Mouse (Mus musculus) heart, postnatal 36 days (tissue): ENCODE results near the gene Eloa. TPM values are rescaled to one million over a fixed set of nuclear protein-coding genes. Genes with fewer than 3 reads are reported as not detected.
A peak's percentile ranks its signal among the peaks of the same experiment; 100 is the strongest.

Source experiments
- DNase-seq, 2 experiments: peaks; one replicate each; pipeline ENCODE4 v3.0.0; 2021 to 2022
- intact Hi-C: fragments of 180-260 bp; cut with DNase I; formaldehyde crosslinking; loops from one replicate; pipeline ENCODE4 v1.15.1; 2025
- total RNA-seq, 2 experiments: library from RNA; stranded (reverse); gene quantifications; 2 replicates each; pipeline ENCODE4 v1.2.3; 2021

Gene Eloa
- total RNA-seq, 2 experiments from 2014 or later: 34.6 to 36.2 TPM

DNA sequence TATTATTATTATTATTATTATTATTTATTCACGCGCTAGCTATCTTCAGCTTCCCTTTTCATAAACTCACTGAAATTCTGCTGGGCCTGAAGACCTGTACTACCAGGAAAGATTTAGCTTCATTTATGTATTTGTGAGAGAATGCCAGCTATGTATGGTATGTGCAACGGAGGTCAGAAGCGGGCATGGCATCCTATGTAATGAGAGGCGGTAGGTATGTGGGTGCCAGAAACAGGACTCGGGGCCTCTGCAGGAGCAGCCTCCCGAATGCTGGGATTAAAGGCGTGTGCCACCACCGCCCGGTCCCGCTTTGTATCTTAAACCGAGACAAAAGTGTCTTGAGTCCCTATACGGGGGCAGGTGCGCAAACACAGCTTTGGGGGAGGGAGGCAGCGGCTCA, 58.6 kb downstream of the Eloa start:
- DNase-seq: no peak
- intact Hi-C loops: loop anchor here (2.0 kb wide), 1 partner anchor 58 kb away; the partner anchor contains the start of gene Eloa

GRCm38 (mm10) chr4:135962198-135962597, 59.4 kb downstream of the Eloa start:
- intact Hi-C loops: loop anchor here (2.0 kb wide), 1 partner anchor 59 kb away; the partner anchor contains the start of gene Eloa
- no peak for DNase-seq

- intact Hi-C loops: loop anchor here (2.0 kb wide), 1 partner anchor 59 kb away; the partner anchor contains the start of gene Eloa
- no peak for DNase-seq
Measured at GRCm38 (mm10) chr4:135961709-135962108, 59.9 kb downstream of the Eloa start.

- DNase-seq: peak; percentile 79 to 85
- intact Hi-C loops: loop anchor here (1.0 kb wide), 1 partner anchor 70 kb away; no protein-coding TSS in a partner anchor
Measured at GRCm38 (mm10) chr4:135960717-135961116, 60.8 kb downstream of the Eloa start.

- DNase-seq: no peak
- intact Hi-C loops: no loop called here
Measured at GRCm38 (mm10) chr4:135958354-135958753, 63.2 kb downstream of the Eloa start.

DNA sequence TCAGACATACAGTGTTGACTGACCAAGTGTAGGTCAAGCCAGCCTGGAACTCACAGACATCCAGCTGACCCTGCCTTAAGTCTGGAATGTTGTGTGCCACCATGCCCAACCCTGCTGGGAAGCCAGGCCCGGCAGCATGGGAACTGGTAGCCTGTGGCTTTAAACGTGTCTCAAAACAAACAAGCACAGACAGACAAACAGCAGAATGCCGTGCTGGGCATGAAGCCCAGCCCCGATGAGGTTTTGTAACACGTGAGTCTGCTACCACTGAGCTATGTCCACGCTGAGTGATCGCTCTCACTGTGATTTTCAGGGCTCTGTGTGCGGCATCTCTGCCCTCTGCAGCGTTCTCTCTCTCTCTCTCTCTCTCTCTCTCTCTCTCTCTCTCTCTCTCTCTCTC, 65.7 kb downstream of the Eloa start:
- no peak for DNase-seq
- intact Hi-C loops: no loop called here

GRCm38 (mm10) chr4:135954241-135954640, 67.3 kb downstream of the Eloa start:
- intact Hi-C loops: no loop called here
- DNase-seq: peak; percentile 79 to 86

Other genes starting within 250 kb of the Eloa start
- 10 to 100 TPM; 37.1 to 45.6 TPM for gene Srsf10, start 166.0 kb downstream of the Eloa start, total RNA-seq
- gene Pnrc2, start 147.9 kb downstream of the Eloa start, total RNA-seq: 10 to 100 TPM; 59.2 to 63.5 TPM
- gene Cnr2, start 126.4 kb downstream of the Eloa start, total RNA-seq: under 1 TPM; 0.49 to 0.50 TPM
- 10 to 100 TPM; 31.0 to 31.4 TPM for gene Fuca1, start 101.0 kb downstream of the Eloa start, total RNA-seq
- 10 to 100 TPM; 72.7 to 86.8 TPM for gene Hmgcl, start 75.3 kb downstream of the Eloa start, total RNA-seq
- gene Gale, start 58.0 kb downstream of the Eloa start, total RNA-seq: 1 to 10 TPM in 1 of 2 experiments, under 1 TPM in 1; 0.94 to 1.9 TPM
- 10 to 100 TPM; 33.3 to 34.7 TPM for gene Lypla2, start 49.1 kb downstream of the Eloa start, total RNA-seq
- gene Pithd1, start 34.5 kb downstream of the Eloa start, total RNA-seq: 10 to 100 TPM; 19.8 to 22.2 TPM
- gene Rpl11, start 31.7 kb upstream of the Eloa start, total RNA-seq: 100 to 1,000 TPM; 239 to 270 TPM
- 10 to 100 TPM; 58.1 to 63.9 TPM for gene Id3, start 121.7 kb upstream of the Eloa start, total RNA-seq
- 1 to 10 TPM; 1.4 to 2.1 TPM for gene E2f2, start 150.6 kb upstream of the Eloa start, total RNA-seq
- 10 to 100 TPM in 1 of 2 experiments, 1 to 10 TPM in 1; 9.4 to 11.7 TPM for gene Asap3, start 184.6 kb upstream of the Eloa start, total RNA-seq
- 100 to 1,000 TPM; 121 to 126 TPM for gene Tcea3, start 226.0 kb upstream of the Eloa start, total RNA-seq